Mouse (Mus musculus): ENCODE data around the gene Mxd4.

Gene Mxd4

DNA sequence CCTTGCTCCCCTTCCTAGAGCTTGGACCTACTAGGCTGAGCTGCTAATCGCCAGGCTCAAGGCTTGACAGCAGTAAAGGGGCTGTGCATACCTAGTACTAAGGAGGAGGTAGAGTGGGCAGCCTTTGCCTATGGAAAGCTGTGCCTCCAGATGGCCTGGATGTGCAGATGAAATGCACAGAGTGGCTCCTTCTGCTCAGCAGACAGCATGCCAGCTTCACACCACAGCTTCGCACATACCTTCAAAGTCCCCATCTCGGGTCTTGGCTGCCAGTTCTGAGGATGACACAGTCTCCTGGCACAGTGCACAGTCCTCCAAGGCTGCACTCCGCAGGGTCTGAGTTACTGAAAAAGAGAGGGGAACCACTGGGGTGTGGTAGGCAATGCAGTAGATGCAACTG lies 9.7 kb upstream of the Mxd4 start:
- DNase-seq (ENCODE audit: inconsistent age in 2 of 2, low spot score in 1 of 2): no peak

GRCm38 (mm10) chr5:34196423-34196822 lies 8.9 kb upstream of the Mxd4 start:
- DNase-seq (ENCODE audit: inconsistent age in 2 of 2, low spot score in 1 of 2): no peak

DNA sequence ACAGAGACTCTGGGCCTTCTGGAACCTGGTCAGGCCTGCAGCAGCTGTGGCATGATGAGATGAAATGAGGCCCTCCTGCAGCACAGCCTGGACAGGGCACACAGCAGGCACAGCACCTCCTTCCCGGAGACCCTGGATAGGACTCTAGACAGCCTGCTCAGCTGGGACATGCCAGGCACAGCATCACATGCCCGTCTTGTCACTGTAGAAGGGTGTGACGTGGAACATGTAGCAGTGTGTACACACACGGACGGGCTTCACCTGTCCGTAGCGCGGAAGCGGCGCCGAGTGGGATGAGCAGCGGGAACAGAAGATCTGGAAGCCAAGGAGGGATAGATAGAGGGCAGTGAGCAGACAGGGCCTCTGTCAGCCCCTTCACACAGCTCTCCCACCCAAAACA lies 8.3 kb upstream of the Mxd4 start:
- DNase-seq (ENCODE audit: inconsistent age in 2 of 2, low spot score in 1 of 2): no peak

GRCm38 (mm10) chr5:34194975-34195662 lies 7.6 kb upstream of the Mxd4 start:
- no peak for DNase-seq (ENCODE audit: inconsistent age in 2 of 2, low spot score in 1 of 2)

- no peak for DNase-seq (ENCODE audit: inconsistent age in 2 of 2, low spot score in 1 of 2)
Observed at GRCm38 (mm10) chr5:34194426-34194825, 6.9 kb upstream of the Mxd4 start.

GRCm38 (mm10) chr5:34191843-34192242 lies 4.3 kb upstream of the Mxd4 start:
- peak in 1 of 2 experiments; percentile 65 for DNase-seq (ENCODE audit: inconsistent age in 2 of 2, low spot score in 1 of 2)

DNA sequence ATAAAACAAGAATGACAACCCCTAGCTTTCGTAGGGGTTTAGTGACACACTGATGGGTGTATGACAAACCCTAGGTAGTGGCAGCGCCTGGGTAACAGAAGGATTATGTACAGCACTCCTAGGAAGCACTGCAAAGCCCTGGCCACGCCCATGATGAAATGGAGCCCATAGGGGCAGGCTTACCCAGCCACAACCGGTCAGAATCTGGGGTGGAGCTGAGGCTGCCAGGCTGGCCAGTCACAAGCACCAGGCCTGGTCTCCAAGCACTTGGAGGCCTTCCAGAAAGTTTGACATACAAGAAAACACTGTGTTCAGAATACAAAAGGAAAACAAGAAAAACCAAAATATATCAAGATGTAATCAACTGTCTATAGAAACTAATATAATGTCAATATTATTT lies 3.5 kb upstream of the Mxd4 start:
- peak; percentile 65 to 78 for DNase-seq (ENCODE audit: inconsistent age in 2 of 2, low spot score in 1 of 2)

DNA sequence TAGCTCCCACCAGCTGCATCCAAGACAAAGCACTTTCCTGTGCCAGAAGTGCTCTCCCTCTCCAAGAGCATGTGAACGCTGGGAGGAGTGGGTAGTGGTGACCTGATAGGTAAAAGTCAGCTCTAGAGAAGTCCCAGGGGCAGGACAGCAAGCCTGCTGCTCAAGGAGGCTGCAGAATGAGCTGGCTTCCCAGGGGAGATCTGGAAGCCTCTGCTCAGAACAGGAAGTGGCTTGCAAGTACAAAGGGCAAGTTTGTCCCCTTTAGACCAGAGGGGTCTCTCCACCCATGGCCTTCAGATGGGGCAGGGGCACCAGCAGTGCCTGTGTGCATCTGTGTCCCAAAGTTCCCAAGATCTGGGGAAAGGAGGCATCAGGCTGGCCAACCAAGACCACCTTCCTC lies 2.0 kb upstream of the Mxd4 start:
- DNase-seq (ENCODE audit: inconsistent age in 2 of 2, low spot score in 1 of 2): no peak

DNA sequence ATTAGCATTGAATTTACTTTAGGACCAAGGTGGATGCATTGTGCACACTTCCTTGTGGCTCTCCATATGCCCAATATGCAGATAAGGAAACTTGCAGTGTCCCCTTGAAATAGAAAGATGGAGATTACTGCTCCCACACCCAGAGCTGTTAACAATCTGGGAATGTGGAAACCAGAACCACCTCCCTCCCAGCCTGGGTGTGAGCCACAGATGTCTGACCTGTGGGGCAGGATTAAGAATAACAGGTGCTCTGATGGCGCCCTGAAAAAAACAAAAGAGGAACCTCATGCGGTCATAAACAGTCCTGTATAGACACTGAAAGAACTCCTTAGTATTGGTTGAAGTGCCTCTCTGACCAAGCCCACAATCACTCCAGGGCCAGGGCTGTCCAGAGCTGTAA lies 1.3 kb upstream of the Mxd4 start:
- DNase-seq (ENCODE audit: inconsistent age in 2 of 2, low spot score in 1 of 2): no peak

- peak; percentile 79 to 89 for DNase-seq (ENCODE audit: inconsistent age in 2 of 2, low spot score in 1 of 2)
Observed at GRCm38 (mm10) chr5:34186961-34187391, 544 bp downstream of the Mxd4 start.

DNA sequence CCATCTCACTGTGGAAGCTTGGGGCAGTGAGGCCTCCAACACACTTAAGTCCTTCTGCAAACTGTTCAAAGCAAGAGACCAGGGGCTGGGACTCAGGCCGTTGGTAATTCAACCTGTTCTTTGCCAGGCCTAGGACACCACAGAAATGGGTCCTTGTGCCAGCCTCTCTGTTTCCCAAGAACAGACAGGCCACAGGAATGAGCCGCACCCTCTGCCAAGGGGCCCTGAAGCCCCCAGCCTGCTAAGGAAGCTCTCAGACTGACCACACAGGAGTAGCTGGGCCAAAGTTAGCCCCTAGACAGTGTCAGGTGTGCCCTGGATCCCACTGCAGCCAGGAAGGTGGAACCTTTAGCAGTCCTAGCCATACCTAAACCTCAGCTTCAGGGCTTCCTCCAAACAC lies 1.1 kb downstream of the Mxd4 start:
- peak in 1 of 2 experiments; percentile 32 for DNase-seq (ENCODE audit: inconsistent age in 2 of 2, low spot score in 1 of 2)

GRCm38 (mm10) chr5:34185791-34186190 lies 1.7 kb downstream of the Mxd4 start:
- peak in 1 of 2 experiments; percentile 18 for DNase-seq (ENCODE audit: inconsistent age in 2 of 2, low spot score in 1 of 2)

GRCm38 (mm10) chr5:34185051-34185580 lies 2.4 kb downstream of the Mxd4 start:
- DNase-seq (ENCODE audit: inconsistent age in 2 of 2, low spot score in 1 of 2): peak in 1 of 2 experiments; percentile 7

DNA sequence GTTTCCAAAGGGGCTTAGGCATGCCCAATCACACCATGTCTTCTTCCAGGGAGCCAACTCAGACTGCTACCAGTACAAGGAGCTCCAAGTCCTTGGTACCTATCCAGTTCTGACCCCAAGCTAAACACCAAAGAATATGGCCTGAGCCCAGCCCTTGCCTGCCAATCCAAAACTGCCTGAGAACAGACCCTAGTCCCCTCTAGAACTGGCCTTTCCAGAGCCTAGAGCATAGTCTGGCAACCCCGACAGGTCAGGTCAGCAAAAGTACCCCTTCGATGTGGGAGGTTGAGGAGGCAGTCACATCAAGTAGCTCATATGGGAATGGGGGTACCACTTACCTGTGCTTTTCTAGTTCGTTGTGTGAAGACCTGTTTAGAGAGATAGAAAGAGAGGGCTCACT lies 3.5 kb downstream of the Mxd4 start:
- DNase-seq (ENCODE audit: inconsistent age in 2 of 2, low spot score in 1 of 2): peak in 1 of 2 experiments; percentile 5

- DNase-seq (ENCODE audit: inconsistent age in 2 of 2, low spot score in 1 of 2): peak; percentile 76 to 79
Observed at GRCm38 (mm10) chr5:34183156-34183880, 4.2 kb downstream of the Mxd4 start.

DNA sequence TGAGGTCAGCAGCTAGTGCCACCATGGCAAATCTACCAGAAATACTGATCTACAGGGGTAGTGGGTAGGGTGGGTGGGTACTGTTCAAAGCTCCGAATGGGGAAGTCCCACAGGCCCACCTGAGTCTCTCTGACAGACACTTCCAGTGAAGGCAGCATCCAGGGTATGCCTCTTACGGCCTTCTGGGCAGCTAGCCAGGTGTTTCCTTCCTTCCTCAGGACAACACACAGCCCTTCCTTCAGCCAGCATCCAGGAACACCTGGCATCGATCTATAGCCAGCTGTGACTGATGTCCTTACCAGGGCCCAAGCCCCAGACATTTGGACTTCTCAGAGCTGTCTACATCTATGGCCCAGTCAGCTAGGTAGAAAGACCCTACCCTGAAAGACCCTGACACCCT lies 5.0 kb downstream of the Mxd4 start:
- peak; percentile 48 to 73 for DNase-seq (ENCODE audit: inconsistent age in 2 of 2, low spot score in 1 of 2)

DNA sequence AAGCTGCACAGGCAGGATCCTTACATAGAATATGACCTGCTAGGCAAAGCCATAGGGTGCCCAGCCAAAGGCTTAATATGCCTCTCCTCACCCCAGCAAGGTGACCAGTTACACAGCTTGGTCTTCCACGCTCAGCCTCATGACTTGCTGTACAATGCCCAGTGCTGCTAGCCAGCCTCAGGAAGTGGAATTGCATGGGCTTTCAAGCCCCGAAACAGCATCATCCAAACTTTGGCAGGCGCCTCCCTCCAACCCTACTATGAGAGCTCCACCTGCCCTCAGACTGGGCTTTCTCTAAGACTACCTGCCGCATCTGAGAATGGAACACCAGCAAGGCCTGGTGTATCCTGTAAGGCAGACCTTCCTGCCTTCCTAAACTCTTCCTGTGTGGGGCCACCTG lies 9.7 kb downstream of the Mxd4 start:
- DNase-seq (ENCODE audit: inconsistent age in 2 of 2, low spot score in 1 of 2): peak in 1 of 2 experiments; percentile 21

DNA sequence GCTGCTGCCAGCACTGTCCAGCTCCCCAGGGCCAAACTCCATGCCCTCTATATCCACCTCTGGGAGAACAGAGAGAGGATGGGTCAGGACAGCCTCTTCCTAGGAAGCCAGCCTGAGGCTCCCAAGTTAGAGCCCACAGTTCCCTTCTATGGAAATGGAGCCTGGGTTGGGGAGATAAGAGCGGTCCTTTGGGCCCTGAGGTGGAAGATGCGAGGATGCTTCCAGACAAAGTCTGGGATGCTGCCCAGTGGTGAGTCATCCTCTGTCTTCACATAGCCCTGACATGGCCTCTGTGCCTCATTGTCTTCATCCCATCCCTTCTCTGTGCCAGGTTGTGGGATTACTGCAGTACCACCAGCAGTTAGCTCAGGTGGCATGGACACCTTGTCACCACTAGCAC lies 10.4 kb downstream of the Mxd4 start:
- DNase-seq (ENCODE audit: inconsistent age in 2 of 2, low spot score in 1 of 2): peak; percentile 16 to 67

GRCm38 (mm10) chr5:34176691-34177090 lies 10.8 kb downstream of the Mxd4 start:
- DNase-seq (ENCODE audit: inconsistent age in 2 of 2, low spot score in 1 of 2): peak in 1 of 2 experiments; percentile 9

DNA sequence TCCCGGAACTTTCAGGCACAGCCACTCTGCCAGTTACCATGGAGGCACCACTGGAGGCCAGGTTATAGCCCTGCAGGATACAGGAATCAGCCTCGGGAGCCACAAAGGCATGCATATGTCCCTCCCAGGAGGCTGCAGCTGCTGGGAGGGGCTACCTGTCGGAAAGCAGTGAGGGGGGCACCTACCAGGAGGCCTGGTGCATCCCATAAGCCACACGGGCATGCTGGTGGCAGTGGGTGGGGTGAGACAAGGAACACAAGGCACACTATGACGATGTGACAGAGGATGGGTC lies 12.2 kb downstream of the Mxd4 start:
- peak; percentile 6 to 22 for DNase-seq (ENCODE audit: inconsistent age in 2 of 2, low spot score in 1 of 2)

GRCm38 (mm10) chr5:34174550-34175402 lies 12.7 kb downstream of the Mxd4 start:
- peak; percentile 3 to 28 for DNase-seq (ENCODE audit: inconsistent age in 2 of 2, low spot score in 1 of 2)

Data from adrenal gland, adult (tissue).